Mouse (Mus musculus) olfactory bulb, adult 2 months (tissue): ENCODE results near the gene Il18bp.

Experiments
- CTCF ChIP-seq: fragments of 200-500 bp; IDR thresholded peaks from 2 replicates; pipeline ENCODE4 v1.5.1; 2012; ENCODE audit warnings: low read depth, mild to moderate bottlenecking, low read length, moderate library complexity; ENCODE audit not compliant: insufficient read depth
- POLR2A ChIP-seq: fragments of 200-500 bp; IDR thresholded peaks from 2 replicates; pipeline ENCODE4 v1.6.1; 2012; ENCODE audit warnings: mild to moderate bottlenecking, low read depth, low read length, moderate library complexity; ENCODE audit not compliant: insufficient read depth

GRCm38 (mm10) chr7:102064655-102065045 is 46.2 kb upstream of the Il18bp start:
- TF ChIP-seq CTCF (no peak), POLR2A (no peak)
